Mouse (Mus musculus) adrenal gland, adult 2 months (tissue): ENCODE results near the gene Slc38a1. TPM values are rescaled to one million over a fixed set of nuclear protein-coding genes. Genes with fewer than 3 reads are reported as not detected.

Experiments used
- DNase-seq: peaks from one replicate; pipeline ENCODE4 v3.0.0; 2021
- polyA plus RNA-seq: library from polyadenylated mRNA; depleted of rRNA; stranded (reverse); fragments of >200 nt; gene quantifications from 2 replicates; pipeline ENCODE4 v1.2.3, GENCODE M21; 2012
- total RNA-seq, 2 experiments: library from RNA; stranded (reverse); gene quantifications; 2 replicates each; pipeline ENCODE4 v1.2.3; 2021

Gene Slc38a1
- total and polyA plus RNA-seq, 3 experiments: 6.5 to 29.1 (median 25.3) TPM

- no peak for DNase-seq
These were observed 34.0 kb downstream of the Slc38a1 start for GRCm38 (mm10) chr15:96608671-96609070.

- no peak for DNase-seq
These were observed 35.3 kb downstream of the Slc38a1 start for GRCm38 (mm10) chr15:96607422-96607821.

- DNase-seq: no peak
These were observed 38.4 kb downstream of the Slc38a1 start for GRCm38 (mm10) chr15:96604282-96604681.

DNA sequence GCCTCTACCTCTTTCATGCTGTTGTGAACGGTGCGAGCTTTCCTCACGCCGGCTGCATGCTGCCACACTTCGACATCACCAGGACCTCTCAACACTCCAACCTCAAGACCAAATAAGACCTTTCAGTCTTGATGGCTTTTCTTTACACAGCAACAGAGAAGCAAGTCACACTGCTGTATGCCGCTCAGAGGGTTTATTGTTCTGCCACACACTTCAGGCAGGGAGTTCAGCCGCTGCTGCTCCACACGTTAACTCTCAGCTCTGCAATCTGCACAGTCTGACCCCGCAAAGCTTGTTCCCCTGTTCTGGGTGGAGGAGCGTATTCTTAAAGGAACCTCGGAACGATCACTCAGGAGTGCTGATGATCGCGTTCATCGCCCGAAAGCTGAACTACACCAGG lies 40.7 kb downstream of the Slc38a1 start:
- no peak for DNase-seq

DNA sequence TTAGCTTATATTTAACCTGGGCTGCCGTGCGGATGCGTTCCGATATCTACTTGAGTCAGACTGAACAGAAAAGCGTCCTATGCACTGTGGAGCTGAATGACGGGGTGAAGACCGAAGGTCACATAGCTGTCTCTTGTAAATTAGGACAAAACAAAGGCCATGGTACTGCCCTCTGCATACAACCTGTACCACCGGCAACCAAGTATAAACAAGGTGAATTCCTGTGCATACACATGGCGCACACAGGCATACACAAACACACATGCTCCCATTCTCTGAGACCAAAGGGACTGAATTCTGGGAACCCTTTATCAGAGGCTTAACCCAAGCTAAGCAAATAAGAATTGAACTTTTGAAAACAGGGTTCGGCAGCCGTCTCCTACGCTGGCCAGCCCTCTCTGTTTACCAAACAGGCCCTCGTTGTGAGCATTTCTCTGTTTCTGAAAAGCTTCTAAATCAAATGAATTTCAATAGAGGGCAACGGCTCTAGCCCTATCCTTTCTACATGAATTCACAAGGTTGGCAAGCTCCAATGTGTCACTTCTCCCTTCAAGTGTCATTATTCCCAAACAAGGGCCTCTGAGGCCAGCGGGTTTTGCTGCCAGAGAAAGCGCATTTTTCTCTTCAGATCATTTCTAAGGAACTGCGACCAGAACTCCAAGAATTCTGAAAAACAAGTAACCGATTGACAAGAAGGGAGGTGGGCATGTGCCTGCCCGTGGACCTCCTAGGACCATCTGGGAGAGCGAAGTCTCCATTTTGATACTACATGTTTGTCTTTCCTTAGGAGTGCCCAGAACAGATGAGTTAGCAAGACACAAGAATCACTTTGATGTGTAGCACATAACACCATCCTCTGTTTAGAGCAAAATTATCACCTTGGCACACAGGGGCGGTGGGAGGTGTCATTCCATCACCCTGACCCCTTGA lies 42.6 kb downstream of the Slc38a1 start:
- DNase-seq: no peak

DNA sequence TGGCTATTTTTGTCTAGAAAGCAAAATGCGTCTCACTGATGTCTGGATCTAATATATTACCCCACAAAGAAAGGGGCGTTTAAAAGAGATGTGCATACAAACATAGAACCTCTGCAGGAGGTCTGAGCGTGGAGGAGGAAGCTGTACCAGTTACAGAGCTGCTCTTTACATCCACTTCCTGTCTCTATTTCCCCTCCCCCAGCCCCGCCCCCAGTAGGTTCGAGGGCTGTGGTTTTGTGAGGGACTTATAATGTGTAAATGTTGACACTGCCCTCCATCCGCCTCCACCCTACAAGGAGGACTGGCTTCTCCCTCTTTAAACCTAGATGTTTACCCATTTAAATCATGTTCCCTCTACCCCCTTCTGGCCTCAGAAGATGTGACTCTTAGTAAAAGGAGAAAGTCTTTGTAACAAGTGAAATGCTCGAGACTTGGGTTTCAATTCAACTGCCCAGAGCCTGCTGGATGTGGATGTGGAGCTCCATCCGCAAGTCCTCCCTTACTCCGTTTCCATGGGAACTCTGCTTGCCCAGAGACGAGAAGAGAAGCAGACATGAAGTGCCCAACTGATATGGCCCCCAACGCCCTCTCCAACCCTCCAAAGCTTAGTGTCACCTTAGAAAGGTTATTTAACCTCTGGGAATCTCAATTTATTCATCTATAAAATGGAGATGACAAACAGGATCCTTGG lies 43.7 kb downstream of the Slc38a1 start:
- no peak for DNase-seq

GRCm38 (mm10) chr15:96597116-96597515 lies 45.6 kb downstream of the Slc38a1 start:
- no peak for DNase-seq

- DNase-seq: no peak
These were observed 48.4 kb downstream of the Slc38a1 start for GRCm38 (mm10) chr15:96594316-96594715.

GRCm38 (mm10) chr15:96593866-96594265 lies 48.8 kb downstream of the Slc38a1 start:
- no peak for DNase-seq

DNA sequence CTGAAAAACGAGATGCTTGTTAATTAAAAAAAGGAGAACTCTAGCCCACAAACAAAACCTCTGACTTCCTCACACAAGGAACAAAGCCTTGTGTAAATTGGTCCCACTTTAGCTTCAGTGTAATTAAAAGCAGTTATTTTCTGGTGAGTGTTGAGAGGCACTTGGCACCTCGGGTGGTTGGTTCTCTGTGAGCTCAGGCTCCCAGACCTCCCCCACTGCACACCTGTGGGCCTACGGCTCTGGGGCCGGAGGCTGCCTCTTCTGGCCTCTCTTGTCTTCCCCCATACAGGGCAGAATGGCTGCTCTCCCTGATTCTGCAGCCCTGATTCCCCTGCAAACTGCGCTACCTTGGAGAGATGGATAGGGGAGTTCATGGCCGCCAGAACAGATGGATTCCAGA lies 49.3 kb downstream of the Slc38a1 start:
- no peak for DNase-seq

DNA sequence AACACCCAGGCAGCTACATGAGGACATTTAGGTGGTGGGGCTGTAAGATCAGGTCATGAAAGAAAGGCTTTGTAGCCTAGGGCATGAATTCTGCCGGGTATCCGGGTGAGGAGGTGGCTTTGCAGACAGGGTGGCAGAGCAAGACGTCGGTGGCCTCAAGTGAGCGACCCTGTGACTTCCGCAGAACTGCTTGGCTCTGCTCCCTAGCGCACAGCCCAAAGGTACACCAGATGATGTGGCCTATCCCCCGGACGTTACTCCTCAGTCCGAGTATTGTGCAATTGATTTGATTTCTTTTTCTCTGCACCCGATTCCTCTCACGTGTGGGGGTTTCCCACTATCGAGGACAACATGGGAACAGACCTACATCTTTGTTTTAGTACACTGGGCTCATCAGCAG lies 49.7 kb downstream of the Slc38a1 start:
- DNase-seq: no peak

GRCm38 (mm10) chr15:96591876-96592417 lies 50.8 kb downstream of the Slc38a1 start:
- DNase-seq: no peak

DNA sequence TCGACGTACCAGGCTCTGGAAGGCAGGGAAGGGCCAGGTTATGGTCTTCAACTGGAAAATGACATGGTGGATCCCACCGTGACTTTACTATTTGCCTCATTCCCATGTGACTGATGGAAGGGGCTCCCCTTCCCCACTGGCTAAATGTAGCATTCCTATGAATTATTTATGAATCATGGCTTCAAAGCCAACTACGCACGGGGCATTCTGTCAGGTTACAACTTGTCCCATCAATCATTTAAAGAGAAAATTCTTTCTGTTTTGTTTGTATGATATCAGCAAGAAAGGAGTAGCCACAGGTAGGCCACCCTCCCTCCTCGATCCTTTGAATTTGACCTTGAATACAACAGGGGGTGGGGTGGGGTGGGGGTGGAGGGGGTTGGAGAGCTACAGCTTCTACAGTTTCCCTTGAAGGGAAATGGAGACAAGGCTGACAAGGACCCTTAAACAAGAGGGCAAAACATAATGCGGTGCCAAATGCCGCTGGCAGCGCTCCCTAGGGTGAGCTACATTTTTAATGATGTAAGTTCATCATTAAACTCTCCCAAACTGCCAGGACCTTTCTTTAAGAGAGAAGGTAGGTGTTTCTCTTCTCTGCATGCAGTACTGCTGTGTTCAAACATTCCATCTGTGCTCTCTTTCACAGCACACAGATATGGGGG lies 53.6 kb downstream of the Slc38a1 start:
- no peak for DNase-seq

- DNase-seq: no peak
These were observed 54.7 kb downstream of the Slc38a1 start for GRCm38 (mm10) chr15:96587998-96588397.

GRCm38 (mm10) chr15:96583371-96584008 lies 59.2 kb downstream of the Slc38a1 start:
- DNase-seq: no peak

DNA sequence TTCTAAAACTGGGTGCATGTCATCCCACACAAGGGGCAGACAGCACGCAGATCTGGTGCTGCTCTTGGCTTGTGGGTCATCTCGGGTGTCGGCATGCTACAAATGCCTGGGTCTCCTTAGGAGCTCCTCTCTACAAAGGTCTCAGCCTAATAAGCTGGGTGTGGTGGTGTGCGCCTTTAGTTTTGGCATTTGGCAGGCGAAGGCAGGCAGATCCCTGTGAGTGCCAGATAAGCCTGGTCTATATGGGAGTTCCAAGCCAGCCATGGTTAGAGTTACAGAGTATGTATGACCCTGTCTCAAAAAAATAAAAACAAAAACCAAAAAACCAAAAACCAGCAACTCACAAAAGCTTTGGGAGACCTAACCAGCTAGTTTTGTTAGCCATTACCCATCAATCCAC lies 65.7 kb downstream of the Slc38a1 start:
- DNase-seq: no peak

DNA sequence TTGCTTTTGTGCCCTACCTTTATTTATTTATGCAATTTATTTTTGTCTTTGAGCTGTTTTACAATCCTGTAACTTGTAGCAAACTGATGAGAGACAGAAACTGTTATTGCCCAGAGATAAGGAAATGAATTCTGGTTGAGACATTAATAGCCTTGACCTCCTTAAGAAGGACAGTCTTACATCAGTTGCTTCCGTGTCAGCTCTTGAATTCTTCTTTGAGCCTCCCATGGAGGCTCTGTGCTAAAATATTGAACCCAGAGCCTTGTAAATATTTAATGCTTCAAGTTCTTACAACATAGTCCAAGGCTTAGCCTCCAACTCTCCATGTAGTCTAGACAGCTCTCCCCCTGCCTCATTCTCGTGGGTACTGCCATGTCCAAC lies 73.7 kb downstream of the Slc38a1 start:
- DNase-seq: no peak

- peak; percentile 37 for DNase-seq
These were observed 74.3 kb downstream of the Slc38a1 start for GRCm38 (mm10) chr15:96568271-96568982.

- DNase-seq: peak; percentile 59
These were observed 75.9 kb downstream of the Slc38a1 start for GRCm38 (mm10) chr15:96566850-96567271.

DNA sequence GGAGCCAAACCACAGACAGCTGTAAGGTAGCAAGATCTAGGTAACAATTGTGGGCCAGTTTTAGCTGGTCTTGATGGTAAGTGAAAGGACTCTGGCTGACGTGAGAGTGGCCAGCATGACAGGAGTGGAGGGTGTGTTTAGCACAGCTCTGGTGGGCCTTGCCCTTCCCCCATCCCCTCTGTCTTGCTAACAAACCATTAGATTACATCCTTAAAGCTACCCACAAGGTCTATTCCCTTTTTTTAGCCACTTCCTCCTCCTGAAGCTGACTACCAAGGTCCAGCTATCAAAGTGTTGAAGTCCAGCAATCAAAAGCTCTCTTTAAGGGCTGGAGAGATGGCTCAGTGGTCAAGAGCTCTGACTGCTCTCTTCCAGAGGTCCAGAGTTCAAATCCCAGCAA lies 78.9 kb downstream of the Slc38a1 start:
- no peak for DNase-seq

DNA sequence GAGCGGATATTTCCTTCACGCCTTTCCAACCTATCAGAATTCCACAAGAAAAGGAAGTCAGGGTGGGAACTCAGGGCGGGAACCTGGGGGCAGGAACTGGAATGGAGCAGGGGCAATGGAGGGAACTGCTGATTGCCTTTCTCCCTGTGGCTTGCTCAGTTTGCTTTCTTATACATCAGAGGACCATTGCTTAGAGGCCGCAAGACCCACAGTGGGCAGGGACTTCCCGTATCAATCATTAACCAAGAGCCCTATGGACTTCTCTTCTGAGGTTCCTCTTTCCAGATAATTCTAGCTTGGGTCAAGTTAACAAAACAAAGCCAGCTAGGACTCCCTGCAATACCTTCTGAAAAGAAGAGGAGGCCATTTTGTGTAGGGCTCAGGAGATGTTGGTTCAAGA lies 80.2 kb downstream of the Slc38a1 start:
- DNase-seq: no peak
